Mouse (Mus musculus) CD4-positive helper T cell, adult 2 months (primary cell): ENCODE results near the gene Trpc3.
A peak's percentile ranks its signal among the peaks of the same experiment; 100 is the strongest.
"Not testable (repeated sequence)": the region's sequence is repeated elsewhere in the genome, so short reads cannot be mapped to it uniquely, and the experiment has no call there.

ENCODE experiments used
- DNase-seq: peaks from one replicate; pipeline ENCODE4 v3.0.0-alpha.2; 2012; ENCODE audit warnings: low read depth, missing footprints, low spot score

Gene Trpc3

GRCm38 (mm10) chr3:36605894-36606783 lies 83.8 kb downstream of the Trpc3 start:
- DNase-seq: no peak

- DNase-seq: not testable (repeated sequence)
Measured at GRCm38 (mm10) chr3:36599773-36600172, 90.2 kb downstream of the Trpc3 start.

DNA sequence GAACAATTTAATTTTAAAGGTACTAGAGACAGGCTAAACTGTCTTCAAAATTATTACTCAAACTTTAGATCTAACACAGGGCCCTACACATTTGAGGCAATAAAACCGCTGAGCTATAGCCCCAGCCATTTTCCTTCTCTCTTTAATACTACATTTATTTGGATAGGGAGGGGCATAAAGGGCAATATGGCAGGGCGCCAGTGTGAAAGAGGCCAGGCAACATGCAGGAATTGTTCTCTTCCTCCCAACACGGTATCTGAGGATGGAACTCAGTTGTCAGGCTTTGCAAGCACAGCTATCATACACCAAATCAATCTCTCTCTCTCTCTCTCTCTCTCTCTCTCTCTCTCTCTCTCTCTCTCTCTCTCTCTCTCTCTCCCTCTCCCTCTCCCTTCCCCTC lies 91.2 kb downstream of the Trpc3 start:
- DNase-seq: no peak

DNA sequence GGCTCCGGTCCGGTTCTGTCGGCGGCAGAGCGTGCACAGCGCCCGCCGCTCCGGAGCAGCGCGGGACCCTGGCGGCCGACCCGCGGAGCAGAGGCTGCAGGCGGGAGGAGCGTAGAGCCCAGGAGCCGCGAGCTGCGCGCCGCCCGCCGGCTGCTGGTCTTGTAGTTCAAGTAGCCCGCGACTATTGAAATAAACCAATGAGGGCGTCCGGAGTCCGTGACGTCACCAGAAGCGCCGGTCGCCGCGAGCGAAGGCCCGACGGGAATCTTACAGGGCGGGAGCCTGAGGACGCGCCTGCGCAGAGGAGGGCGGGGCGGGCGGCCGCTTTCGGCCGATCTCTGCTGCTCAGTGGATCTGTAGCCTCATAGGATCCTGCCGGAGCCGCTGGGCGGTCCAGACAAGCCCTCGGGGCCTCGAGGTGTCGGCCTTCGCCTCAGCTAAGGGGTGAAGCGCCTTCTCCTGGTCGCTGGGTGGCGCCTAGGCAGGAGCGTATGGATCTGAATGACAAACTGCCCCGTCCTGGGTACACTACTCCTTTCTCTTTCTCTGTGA lies 118.1 kb downstream of the Trpc3 start, which contains the start of gene Ccna2:
Gene Ccna2, minus strand, starts transcription at position 324 of the 552 bp plus-strand sequence.
- DNase-seq: peak; percentile 99

DNA sequence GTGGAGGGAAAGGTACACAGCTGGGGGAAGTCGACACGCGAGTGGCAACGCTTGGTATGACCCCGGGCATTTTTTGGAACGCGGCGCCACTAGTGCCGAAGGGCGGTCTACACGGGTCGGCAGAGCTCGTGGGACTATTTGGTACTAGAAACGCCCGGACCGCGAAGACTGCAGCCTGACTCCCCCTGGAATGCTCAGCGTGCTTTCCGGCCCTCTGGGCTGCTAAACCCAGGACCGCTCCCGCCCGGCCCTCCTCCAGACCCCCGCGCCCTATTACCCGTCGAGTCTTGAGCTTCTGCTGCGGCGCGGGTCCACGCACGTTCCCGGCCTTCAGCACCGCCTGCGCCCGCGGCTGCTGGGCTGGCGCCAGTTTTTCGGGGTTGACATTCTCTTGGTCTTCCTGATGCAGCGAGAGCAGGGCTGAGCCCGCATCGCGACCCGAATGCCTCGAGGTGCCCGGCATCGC lies 118.6 kb downstream of the Trpc3 start:
- peak; percentile 4 for DNase-seq
